Mouse (Mus musculus) right cerebral cortex, postnatal 14 days (tissue): ENCODE measurements around the gene Nop16.
"Not testable (repeated sequence)": the region's sequence is repeated elsewhere in the genome, so short reads cannot be mapped to it uniquely, and the experiment has no call there.

ENCODE experiments used
- DNase-seq: peaks from one replicate; pipeline ENCODE4 v3.0.0; 2022

The Nop16 gene

DNA sequence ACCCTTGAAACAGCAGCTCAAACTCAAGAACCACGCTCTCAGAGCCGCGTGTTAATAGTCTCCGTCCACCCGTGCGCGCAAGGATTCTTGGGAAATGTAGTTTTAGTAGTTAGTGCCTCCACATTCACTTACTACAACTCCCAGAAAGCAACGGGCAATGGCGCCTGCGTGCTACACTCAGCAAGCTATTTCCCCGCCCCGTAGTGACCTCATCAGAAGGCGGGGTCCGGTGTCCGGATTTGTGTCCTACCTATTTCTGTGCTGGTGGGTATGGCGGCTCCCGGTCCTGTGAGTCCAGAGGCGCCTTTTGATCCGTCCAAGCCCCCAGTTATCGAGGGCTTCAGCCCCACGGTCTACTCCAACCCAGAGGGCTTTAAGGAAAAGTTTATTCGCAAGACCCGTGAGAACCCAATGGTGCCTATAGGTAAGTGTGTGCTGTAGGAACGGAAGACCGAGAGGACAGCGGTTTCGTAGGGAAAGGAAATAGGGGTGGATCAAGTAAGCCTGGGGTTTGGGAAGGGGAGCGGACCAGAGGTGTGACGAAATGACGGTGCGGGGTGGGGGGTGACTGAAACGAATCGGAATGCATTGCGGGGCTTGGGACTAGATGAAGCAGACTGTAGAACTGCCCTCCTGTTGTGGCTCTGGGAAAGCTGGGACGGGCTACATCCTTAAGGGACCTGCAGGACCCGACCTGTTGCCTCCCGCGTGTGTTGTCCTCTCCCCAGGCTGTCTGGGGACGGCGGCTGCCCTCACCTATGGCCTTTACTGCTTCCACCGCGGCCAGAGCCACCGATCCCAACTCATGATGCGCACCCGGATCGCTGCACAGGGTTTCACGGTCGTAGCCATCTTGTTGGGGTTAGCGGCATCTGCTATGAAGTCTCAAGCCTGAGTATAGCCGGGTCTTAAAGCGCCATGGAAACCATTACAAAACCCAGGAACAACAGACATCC, at the start of gene Nop16, which contains the start of gene Higd2a:
Nop16 (minus strand) TSS at position 95 of the 956 bp plus-strand sequence.
Higd2a (plus strand) TSS at position 212 of the 956 bp plus-strand sequence.
- DNase-seq = peak; percentile 94

DNA sequence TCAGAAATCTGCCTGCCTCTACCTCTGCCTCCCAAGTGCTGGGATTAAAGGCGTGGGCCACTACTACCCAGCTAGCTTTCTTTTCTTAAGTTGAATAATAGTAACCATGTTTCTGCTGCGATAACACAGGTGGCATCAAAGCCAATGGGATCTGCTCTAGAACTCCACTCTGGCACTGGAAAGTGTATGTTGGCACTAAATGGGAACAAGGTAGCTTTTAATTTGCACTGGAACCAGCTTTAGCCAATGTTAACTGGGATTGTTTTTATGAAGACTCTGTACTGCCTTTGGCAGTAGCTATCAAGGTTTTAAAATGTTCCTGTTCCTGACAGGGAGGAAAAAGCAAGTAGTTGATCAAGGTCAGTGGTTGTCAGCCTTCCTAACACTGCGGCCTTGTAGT, 45.1 kb upstream of the Nop16 start:
- DNase-seq = no peak

DNA sequence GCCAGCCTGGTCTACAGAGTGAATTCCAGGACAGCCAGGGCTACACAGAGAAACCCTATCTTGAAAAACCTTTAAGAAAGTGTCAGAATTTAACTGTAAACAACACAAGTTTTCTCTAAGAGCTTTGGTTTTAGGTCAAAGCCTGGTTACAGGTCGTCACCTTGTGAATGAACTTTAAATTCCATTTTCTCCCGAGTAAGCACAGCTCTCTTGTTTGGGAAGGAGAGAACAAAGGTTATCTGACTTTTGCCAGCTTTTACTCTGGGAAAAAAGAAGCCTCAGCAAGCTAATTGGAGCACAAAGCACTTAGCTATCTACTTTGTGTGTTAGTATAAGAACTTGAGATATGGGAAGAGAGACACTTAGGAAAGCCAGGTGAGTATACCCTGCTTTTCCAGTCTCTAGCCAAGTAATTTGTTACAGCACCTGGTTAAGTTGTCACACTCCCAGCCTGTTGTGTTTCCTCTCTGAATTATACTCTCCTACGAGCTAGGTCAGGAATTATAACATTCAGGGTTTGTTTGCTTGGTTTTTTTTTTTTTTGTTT, 42.9 kb upstream of the Nop16 start:
- no peak for DNase-seq

DNA sequence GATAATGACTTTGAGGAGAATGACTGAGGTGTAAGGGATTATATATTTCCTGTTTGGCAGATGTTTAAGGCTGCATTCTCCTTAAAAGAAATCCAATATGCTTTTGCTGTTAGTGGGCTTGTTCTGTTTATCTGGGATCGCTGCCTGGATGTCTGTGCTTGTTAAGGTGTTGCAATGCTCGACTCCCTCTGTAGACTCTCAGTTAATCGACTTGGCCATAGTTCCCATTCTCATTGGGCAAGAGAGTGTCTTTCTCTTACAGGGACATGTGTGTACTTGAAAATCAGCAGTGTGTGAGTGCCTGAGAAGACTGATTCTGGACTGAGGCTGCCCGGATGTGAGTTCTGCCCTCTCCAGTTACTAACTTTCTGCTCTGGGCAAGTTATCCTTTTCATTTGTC, 39.2 kb upstream of the Nop16 start:
- DNase-seq = no peak

DNA sequence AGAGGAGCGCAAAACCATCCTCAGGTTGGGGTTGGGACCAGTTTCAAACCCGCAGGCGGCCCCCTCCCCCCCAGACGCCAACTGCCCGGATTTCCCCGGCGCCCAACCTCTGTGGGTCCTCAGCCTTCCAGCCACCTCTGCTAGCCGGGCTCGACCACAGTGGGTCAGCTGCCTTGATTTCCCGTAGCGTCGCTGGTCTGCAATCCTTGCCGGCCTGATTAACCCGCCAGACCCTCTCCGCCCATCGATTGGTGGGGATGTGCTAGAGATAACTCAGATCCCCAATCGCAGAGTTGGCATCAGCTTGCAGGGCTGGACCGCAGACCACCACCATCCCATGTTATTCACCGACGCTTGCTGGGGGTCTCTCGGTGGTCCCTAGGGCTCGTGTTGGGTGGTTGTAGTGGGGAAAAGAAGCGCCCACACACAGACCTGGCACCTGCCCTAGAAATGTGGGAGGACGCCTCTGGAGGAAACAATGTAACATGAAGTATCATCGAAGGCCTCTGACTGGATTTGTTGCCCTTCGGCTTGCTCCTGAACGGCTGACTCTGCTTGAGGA, 32.2 kb upstream of the Nop16 start:
- DNase-seq = no peak

DNA sequence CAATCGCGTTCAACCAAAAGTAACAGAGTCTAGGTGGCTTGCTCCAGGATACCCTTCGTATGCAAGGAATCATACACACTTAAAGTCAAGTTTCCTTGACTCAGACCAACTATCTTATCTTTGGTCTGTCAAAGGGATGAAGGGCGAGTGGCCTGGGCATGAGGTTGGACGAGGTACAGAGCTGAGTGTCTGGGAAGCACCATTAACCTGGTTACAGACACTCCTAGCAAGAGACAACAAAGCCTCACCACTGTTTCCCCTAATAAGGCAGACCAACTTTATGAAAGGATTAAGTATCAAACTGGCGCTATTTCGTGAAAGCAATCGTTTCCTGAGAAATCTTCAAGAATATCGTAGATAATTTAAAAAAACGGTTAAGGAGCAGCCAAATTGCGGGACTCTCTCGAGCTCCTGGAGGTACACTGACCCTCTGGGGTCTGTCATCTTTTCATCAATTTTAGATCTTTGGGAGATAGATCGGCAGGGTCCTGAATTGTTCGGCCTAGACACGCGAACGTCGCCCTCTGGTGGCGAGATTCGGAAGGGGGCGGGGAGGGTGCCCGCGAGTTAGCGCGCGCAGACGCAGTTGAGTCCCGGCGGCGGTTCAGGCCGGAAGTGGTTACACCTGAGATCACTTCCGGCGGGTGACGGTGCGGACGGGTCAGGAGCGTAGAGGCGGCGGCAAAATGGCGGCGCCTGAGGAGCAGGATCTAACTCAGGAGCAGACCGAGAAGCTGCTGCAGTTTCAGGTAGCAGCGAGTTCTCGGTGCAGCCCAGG, 31.5 kb upstream of the Nop16 start, which contains the start of gene Faf2:
Faf2 (plus strand) TSS at position 630 of the 778 bp plus-strand sequence.
- DNase-seq = peak; percentile 99

DNA sequence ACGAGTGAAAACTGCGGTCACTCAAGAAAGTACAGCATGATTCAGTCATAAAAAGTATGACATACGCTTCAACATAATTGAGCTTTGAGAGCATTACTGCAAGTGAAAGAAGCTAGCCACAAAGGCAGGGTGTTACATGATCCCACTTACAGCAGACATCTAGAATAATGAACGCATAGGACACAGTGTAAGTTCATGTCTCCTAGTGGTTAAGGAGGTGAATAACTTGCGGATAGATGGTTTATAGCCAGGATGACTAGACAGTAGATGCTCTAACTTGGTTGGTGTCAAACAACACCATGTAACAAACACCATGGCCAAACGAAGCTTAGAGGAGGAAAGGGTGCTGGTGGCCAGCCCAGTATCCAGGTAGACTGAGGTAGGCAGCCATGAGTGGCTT, 27.1 kb upstream of the Nop16 start:
- no peak for DNase-seq

DNA sequence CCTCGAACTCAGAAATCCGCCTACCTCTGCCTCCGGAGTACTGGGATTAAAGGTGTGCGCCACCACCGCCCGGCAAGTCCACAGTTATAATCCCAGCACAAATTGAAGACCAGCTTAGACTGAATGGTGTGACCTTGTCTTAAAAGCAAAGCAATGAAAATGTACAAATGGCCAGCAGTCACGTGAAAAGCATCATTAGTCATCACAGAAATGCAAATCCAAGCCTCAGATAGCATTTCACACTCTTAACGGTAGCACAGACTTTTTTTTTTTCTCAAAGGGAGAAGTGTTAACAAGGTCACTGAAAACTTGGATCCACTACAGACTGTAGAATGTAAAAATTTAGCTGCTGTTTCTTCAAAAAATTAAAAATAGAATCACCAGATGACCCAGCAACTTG, 26.4 kb upstream of the Nop16 start:
- DNase-seq = no peak

DNA sequence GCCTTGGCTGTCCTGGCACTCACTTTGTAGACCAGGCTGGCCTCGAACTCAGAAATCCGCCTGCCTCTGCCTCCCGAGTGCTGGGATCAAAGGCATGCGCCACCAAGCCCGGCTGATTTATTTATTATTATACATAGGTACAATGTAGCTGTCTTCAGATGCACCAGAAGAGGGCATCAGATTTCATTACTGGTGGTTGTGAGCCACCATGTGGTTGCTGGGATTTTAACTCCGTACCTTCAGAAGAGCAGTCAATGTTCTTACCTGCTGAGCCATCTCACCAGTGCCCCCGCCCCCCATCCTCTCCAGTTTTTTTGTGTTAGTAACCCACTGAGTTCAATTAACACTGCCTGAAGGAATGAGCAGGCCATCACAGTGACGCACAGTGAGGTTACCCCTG, 23.3 kb upstream of the Nop16 start:
- DNase-seq = not testable (repeated sequence)

DNA sequence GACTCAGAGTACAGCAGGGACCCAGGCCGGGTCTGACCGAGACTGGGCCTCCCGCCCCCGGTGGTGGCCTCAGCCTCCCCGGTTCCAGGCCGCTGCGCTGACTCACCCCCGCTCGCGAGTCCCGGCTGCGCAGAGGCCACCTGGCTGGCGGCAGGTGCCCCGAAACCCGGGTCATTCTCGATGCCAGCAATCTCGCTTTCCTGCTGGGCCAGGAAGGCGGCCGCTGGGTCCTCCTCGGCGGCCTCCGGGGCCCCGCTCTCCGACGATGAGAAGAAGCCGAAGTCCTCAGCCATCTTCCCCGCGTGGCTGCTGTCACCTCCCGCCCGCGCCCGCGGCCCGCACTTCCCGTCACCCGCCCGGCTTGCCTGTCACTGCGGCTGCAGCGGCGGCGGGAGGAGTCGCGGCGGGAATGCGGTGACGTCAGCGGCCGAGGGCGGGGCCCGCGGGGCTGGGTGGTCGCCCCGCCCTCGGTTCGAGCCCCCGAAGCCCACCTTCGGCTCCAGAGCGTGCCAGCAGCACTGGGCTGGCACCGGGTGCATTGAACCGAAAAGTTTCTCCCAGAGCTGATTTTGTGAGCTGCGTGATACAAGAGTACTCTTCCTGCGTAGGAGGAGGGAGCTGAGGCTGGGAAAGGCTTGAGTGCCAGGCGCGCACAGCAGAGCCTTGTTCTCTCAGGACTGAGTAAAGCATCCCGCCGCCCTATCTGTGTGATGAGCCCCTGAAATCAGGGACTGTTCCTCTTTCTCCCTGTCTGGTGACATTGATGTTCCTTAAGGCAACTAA, 21.3 kb upstream of the Nop16 start, which contains the start of gene Cltb:
Cltb (minus strand) TSS at position 373 of the 783 bp plus-strand sequence.
- peak; percentile 94 for DNase-seq

DNA sequence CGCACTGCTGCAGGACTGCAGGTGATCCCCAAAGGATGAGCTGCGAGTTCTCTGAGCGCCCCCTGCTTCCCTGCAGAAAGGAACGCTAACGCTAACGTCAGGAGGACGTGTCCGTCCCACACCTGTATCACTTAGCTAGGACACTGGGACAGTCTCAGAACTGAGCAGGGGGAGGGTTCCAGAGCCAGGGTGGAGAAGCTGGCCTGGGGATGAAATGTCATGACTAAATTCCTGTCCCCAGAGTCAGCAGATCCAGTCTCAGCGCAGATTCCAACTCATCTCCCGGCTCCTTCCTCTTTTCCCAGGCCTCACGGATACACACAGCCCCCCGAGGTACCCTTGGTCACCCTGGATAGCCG, 20.7 kb upstream of the Nop16 start:
- DNase-seq = no peak

DNA sequence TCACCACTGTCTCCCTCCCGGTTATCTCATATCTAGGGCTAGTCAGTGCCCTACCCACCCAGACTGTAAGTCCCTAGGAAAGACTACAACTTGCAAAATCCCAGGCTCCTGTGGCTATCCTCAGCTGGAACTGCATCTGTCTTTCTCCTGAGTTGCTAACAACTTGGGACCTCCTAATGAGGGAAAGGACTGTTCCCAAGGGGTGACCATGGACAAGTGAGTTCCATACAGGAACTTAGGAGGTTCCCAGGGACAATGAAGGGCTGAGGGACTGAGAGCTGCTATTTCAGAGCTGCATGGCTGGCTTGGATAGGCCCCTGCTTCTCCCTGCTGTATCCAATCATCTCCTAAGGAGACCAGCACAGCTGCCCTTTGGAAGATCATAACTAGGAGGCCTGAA, 19.4 kb upstream of the Nop16 start:
- DNase-seq = no peak

DNA sequence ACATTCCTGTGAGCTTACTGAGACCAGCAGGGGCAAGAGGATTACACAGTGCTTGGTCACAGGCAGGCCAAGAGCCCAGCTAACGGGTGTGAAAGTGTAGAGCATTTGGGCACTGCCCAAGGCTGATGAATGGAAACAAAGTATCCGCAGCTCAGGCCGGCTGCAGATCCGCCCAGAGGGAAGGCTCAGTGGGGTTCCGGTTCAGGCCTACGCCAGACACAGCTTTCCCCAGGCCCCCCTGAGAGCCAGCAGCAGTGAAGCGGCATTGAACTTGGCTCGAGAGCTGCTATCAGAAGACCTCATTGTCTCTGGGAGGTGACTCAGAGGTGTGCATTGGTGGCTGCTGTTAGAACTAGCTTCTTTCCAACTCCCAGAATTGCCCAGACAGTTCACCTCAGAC, 18.8 kb upstream of the Nop16 start:
- DNase-seq = no peak

DNA sequence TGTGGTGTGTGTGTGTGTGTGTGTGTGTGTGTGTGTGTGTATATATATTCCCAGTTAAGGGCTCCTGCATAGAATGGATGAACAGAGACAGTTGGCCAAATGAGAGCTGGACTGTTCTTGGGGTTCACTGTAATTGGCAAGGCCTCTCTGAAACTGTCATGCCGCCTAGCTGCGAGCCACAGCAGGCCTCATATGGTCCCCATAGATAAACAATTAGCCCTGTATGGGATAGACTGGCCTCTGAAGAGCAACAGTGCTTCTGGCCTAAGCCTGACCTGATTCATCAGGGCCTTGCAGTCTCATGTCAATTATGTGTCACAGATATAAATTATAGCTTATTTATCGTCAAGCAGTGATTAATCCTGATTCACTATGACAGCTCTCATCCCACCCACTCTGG, 18.1 kb upstream of the Nop16 start:
- DNase-seq = no peak

DNA sequence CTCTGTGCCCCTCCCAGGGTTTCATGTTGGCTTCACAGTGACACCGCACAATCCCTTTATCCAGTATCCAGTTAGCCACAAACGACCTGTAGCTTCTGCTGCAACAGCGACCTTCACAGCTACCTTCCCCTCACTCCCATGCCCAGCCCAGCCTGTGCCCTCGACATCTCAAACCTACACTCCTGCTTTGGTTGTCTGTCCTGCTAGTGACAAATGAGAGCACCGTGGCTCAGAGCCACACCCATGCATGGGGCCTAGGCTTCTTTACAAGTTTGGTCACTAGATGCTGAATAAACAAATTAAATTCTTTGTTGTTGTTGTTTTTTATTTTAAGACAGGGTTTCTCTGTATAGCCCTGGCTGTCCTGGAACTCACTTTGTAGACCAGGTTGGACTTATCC, 17.3 kb upstream of the Nop16 start:
- no peak for DNase-seq

DNA sequence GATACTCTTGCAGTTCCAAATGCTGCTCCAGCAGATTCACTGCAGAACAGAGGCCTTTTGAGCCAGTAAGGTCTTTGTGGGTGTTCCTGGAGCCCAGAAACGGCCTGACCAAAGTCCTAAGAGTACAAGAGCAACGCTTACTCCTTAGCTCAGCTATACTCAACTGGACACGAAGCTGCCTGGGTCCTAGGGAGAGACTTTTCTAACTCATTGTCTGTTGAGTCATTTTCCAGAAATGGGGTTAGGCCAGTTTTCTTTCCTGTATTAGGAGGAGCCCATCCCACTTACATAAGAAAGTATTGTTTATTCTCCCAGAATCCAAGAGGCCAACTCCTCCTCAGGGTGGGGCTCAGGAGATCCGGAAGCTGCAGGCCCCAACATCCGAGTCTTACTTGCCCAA, 15.5 kb upstream of the Nop16 start:
- no peak for DNase-seq

DNA sequence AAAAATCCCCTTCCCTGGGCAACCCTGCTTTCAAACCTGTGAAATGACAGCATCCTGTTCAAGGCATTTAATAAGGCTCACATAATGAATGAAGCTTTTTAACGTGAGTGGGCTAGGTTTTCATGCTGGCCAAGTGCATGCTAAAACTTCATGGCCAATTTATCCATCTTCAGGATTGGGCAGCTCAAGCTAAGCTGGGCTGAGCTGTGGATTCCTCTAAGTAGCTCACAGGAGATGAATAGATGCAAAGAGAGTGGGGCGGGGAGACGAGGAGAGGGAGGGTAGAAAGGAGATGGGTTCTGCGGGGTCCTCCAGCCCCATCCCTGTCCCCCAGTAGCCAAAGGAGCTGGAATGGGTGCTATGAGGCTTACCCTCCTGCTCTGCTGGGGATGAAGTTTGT, 14.3 kb upstream of the Nop16 start:
- DNase-seq = no peak

DNA sequence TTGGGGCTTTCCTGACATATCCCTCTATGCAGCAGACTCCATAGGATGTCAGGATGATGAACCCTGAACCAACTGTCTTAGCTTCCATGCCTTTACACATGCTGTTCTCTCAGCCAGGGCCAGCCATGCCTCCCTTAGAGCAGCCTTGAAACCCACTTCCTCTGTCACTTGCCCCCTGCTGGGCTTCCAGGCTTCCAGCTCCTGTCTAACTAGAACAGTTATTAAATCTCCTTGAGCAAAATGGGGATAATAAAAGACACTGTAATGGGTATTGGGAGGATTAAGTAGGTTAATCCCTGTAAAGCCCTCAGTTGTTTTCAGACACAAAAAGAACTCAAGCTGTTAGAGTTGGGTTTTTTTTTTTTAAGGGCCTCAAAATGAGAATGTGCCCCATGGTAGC, 13.6 kb upstream of the Nop16 start:
- DNase-seq = no peak

DNA sequence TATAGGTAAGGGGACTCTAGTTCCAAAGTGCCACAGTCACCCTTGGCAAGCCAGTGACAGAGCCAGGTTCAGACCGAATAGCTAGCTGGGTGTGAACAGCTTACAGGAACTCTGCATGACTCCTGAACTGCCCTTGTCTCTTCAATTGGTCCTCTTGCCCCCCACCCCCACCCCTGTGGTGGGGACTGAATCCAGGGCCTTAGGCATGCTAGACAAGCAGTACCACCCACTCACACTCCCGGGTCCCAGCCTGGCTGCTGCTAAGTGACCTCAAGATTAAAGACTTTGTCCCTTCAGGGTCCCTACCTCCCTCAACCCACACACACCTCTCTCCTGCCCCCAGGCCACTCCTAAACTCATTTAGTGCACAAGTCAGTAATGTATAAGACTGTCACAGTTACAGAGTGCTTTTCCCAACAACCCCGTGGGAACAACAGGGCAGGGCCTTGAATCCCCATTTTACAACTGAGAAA, 12.8 kb upstream of the Nop16 start:
- DNase-seq = no peak

DNA sequence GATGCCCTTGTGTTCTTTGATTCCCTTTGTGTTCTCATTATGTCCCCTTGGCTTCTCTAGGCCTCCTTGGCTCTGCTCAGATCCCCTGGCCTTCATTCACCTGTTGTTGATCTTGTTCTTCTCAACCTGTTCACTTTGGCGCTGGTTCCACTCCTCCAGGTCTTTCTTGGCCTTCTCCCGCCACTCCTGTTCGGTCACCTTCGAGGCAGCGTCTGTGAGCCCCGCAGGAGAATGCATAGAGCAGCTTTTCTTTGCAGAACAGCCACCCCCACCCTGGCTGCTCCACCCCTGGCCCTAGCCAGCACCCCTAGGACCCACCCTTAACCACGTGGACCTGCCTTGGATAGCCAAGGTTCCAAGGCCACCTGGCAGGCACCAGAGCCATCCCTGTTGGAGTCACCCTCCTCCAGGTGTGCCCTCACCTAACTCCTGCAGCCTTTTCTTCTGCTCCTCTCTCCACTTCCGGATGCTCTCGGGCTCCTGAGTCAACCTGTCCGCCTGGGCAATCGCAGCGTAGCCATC, 8.8 kb upstream of the Nop16 start:
- no peak for DNase-seq

DNA sequence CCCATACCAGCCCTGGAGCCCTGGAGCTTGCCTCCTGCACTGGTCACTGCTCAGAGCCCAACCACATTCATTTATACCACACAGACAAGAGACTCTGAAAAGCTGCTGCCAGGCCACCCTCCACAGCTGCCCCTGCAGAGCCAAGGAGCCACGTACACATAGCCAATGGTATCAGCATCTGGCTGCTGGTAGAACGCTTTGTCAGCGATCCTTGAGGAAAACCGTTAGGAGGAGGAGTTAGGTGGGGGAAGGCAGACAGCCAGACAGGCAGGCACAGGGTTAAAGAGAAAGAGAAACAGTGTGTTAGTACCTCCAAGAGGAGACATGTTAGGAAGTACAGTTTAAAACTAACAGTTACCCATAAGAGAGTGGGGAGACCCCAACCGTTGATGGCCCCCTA, 7.0 kb upstream of the Nop16 start:
- no peak for DNase-seq

DNA sequence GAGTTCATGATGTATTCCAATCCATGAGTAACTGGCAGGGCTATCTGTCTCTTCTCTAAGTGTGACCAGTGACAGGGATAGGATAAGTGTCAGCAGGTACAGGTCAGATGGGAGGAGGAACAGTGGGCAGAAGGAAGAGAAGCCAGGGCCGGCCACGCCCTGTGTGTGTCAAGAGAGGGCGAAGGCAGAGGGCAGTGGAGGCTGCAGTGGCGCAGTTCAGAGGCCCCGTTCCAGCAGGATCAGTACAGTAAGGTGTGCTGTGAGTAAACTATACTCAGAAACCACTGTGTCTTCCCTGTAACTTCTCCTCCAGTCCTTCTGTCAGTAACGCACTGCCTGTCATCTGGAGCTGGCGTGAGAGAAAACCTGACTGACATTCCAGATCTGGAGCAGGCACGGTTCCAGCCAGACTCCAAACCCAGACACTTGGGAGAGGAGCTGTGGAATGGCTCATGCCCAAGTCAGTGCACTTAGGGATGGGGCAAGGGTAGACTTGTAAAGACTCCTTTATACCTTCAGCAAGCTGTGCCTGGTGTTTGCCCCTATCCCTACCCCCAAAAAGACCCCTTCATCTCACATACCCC, 6.3 kb upstream of the Nop16 start:
- DNase-seq = no peak
